In the genomic region with DNA sequence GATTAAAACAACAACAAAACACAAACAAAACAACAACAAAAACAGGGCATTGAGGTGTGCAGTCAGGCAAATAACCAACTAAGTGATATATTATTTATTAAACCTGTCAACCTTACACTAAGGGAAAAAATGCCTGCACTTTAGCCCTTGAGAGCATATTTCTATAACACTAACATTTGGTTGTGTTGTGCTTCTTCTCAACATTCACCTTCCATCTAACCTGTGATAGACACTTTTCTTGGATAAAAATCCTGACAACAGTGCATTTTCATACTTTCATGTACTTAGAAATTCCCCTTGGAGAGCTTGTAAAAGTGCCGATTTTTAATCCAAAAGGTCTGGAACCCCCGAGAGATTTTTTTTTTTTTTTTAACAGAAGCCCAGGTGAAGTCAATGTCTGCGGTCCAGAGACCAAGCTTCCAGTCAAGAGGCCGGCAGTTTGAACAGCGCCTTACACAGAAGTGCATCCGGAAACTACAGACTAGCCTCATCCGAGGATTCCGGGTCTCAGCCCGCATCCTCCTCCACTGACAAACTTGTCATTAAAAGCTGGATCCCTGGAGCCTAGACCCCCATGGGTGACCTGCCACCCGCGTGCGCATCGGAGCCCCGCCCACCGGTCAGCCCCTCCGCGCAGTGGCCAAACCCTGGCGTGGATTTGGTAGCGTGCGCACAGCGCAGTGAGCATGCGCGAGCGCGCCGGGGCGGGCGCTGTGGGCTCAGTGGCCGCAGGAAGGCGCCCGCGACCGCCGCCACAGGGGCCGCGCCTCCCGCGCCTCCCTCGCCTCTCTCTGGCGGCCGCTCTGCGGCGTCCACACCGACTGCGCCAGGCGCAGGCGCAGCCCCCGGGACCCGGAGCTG, we compare ENCODE assay signal across 8 mouse cellular contexts. TPM values are rescaled to one million over a fixed set of nuclear protein-coding genes. Genes with fewer than 3 reads are reported as not detected.
DNase-seq lines count a peak whose midpoint lies in the region; ATAC-seq and TF ChIP-seq lines count a peak whose summit lies in the region.

A gene (plus strand): TSS at position 643 of the 861 bp plus-strand sequence.

- peak within 1 kb of the TSS; percentile 59 for H3K4me3 ChIP-seq in bone marrow macrophage, adult 2 months (ENCODE audit: insufficient read depth, low read length)
- H3K4me3 ChIP-seq in embryonic facial prominence, embryonic 15.5 days (replicated peaks), result peak within 1 kb of the TSS; percentile 87
- H3K4me3 ChIP-seq in limb, embryonic 13.5 days, result peak within 1 kb of the TSS; percentile 94
- H3K4me3 ChIP-seq in midbrain, embryonic 15.5 days, result peak within 1 kb of the TSS; percentile 72
- peak within 1 kb of the TSS; percentile 62 for H3K4me3 ChIP-seq in spleen, adult 2 months (ENCODE audit: extremely low read depth, insufficient read depth, insufficient read length)

- peaks cover 4% of the 10 kb centered on the region; the same call in 1 of the 2 replicates for H3K4me1 ChIP-seq in bone marrow macrophage, adult 2 months (ENCODE audit: control insufficient read depth, insufficient read depth, low read length)
- peaks cover 34% of the 10 kb centered on the region for H3K4me1 ChIP-seq in embryonic facial prominence, embryonic 15.5 days
- H3K4me1 ChIP-seq in limb, embryonic 13.5 days, result peaks cover 50% of the 10 kb centered on the region
- peaks cover 42% of the 10 kb centered on the region for H3K4me1 ChIP-seq in midbrain, embryonic 15.5 days
- H3K4me1 ChIP-seq in spleen, adult 2 months (ENCODE audit: control insufficient read depth, insufficient read depth, insufficient read length), result peaks cover 3% of the 10 kb centered on the region

- H3K27ac ChIP-seq in bone marrow macrophage, adult 2 months (ENCODE audit: insufficient read depth, low read depth, low read length), result no peak within 1 kb of the TSS
- peak within 1 kb of the TSS; percentile 65 for H3K27ac ChIP-seq in embryonic facial prominence, embryonic 15.5 days (replicated peaks)
- H3K27ac ChIP-seq in limb, embryonic 13.5 days, result peak within 1 kb of the TSS; percentile 65
- peak within 1 kb of the TSS; percentile 77 for H3K27ac ChIP-seq in midbrain, embryonic 15.5 days
- no peak within 1 kb of the TSS for H3K27ac ChIP-seq in spleen, adult 2 months (ENCODE audit: insufficient read depth, low read length)

- WGBS in embryonic facial prominence, embryonic 15.5 days, result under 1% methylated on average over 49 of the region's 49 CpGs
- WGBS in limb, embryonic 13.5 days, result under 1% methylated on average over 49 of the region's 49 CpGs
- under 1% methylated on average over 49 of the region's 49 CpGs for WGBS in midbrain, embryonic 15.5 days
- WGBS in spleen, adult 2 months, result under 1% methylated on average over 48 of the region's 49 CpGs

- no peaks in the 10 kb centered on the region for H3K27me3 ChIP-seq in embryonic facial prominence, embryonic 15.5 days
- no peaks in the 10 kb centered on the region for H3K27me3 ChIP-seq in limb, embryonic 13.5 days
- H3K27me3 ChIP-seq in midbrain, embryonic 15.5 days (replicated peaks), result no peaks in the 10 kb centered on the region
- peaks cover 10% of the 10 kb centered on the region for H3K27me3 ChIP-seq in spleen, adult 2 months (ENCODE audit: control insufficient read depth, insufficient read depth, low read length)

- no peak for TF ChIP-seq CTCF in bone marrow macrophage, adult 2 months (IDR thresholded peaks at IDR 0.05; ENCODE audit: low read depth, low read length)
- no peak for TF ChIP-seq CTCF in spleen, adult 2 months (IDR thresholded peaks at IDR 0.05; ENCODE audit: extremely low read depth, insufficient read depth, insufficient read length, insufficient replicate concordance)

- H3K4me2 ChIP-seq in embryonic facial prominence, embryonic 15.5 days (replicated peaks), result peak within 1 kb of the TSS; percentile 78
- peak within 1 kb of the TSS; percentile 78 for H3K4me2 ChIP-seq in limb, embryonic 13.5 days (replicated peaks)
- H3K4me2 ChIP-seq in midbrain, embryonic 15.5 days, result peak within 1 kb of the TSS; percentile 77

- no peaks in the 10 kb centered on the region for H3K36me3 ChIP-seq in embryonic facial prominence, embryonic 15.5 days
- H3K36me3 ChIP-seq in limb, embryonic 13.5 days, result no peaks in the 10 kb centered on the region
- no peaks in the 10 kb centered on the region for H3K36me3 ChIP-seq in midbrain, embryonic 15.5 days (replicated peaks)
- no peaks in the 10 kb centered on the region for H3K36me3 ChIP-seq in spleen, adult 2 months (ENCODE audit: control insufficient read depth, insufficient read depth, low read length)

- DNase-seq in B cell, adult 2 months, result peak; percentile 85 to 89
- peak; percentile 90 for DNase-seq in heart, adult 8-10 months (ENCODE audit: low spot score)
- peak; percentile 92 for DNase-seq in kidney, adult 8-10 months
- DNase-seq in spleen, adult 2 months (ENCODE audit: low read depth in 1 of 2, low spot score in 2 of 2), result peak; percentile 23 to 83

- peak within 1 kb of the TSS; percentile 77 for H3K9ac ChIP-seq in embryonic facial prominence, embryonic 15.5 days
- peak within 1 kb of the TSS; percentile 93 for H3K9ac ChIP-seq in limb, embryonic 13.5 days
- H3K9ac ChIP-seq in midbrain, embryonic 15.5 days, result peak within 1 kb of the TSS; percentile 64

- ATAC-seq in embryonic facial prominence, embryonic 15.5 days (ENCODE audit: insufficient number of reproducible peaks, low FRiP score, low TSS enrichment, low read depth), result peak; percentile 92
- ATAC-seq in limb, embryonic 13.5 days (ENCODE audit: low FRiP score, low read depth), result peak; percentile 88
- peak; percentile 93 for ATAC-seq in midbrain, embryonic 15.5 days (replicated peaks)

- no peaks in the 10 kb centered on the region for H3K9me3 ChIP-seq in embryonic facial prominence, embryonic 15.5 days (replicated peaks)
- no peaks in the 10 kb centered on the region for H3K9me3 ChIP-seq in limb, embryonic 13.5 days
- H3K9me3 ChIP-seq in midbrain, embryonic 15.5 days, result no peaks in the 10 kb centered on the region

- 0 out of 2 replicates have a peak, but pooled peaks have one; percentile 39 for TF ChIP-seq POLR2A in bone marrow macrophage, adult 2 months (IDR thresholded peaks at IDR 0.05; ENCODE audit: borderline replicate concordance, low read depth, low read length)
- TF ChIP-seq POLR2A in spleen, adult 2 months (IDR thresholded peaks at IDR 0.05; ENCODE audit: low read depth, low read length), result no peak

RNA-seq across cellular contexts. Expression of the gene that starts here (rescaled TPM):
- polyA plus RNA-seq in bone marrow macrophage, adult 2 months (2012; ENCODE audit: insufficient read depth, insufficient read length, missing spikeins), result 3.9 and 4.9 TPM in 2 replicates
- polyA plus RNA-seq in embryonic facial prominence, embryonic 15.5 days (2015; fragmentation: Nextera tagmentation; extraction: Ambion mirVana), result 6.7 and 6.9 TPM in 2 replicates
- 1 to 10 TPM; 6.7 to 9.2 (median 8.3) TPM for total RNA-seq in heart, adult 8-10 months (2022)
- 14.6 and 16.7 TPM in 2 replicates for polyA plus RNA-seq in limb, embryonic 13.5 days (2015; fragmentation: Nextera tagmentation; extraction: Ambion mirVana)
- polyA plus RNA-seq in midbrain, embryonic 15.5 days (2015; fragmentation: Nextera tagmentation; extraction: Ambion mirVana), result 9.5 and 10.5 TPM in 2 replicates
- polyA plus RNA-seq in spleen, adult 2 months (2012; rRNA removed), result 1.00 and 1.2 TPM in 2 replicates

Comparison
In these comparisons a context has a peak if more than half of its experiments do, and no peak if none do; other contexts are left out.
1. H3K27ac ChIP-seq: peak in embryonic facial prominence, embryonic 15.5 days (single experiment), limb, embryonic 13.5 days (single experiment) and midbrain, embryonic 15.5 days (single experiment); none in bone marrow macrophage, adult 2 months (single experiment) and spleen, adult 2 months (single experiment).
2. Peak in every context shown above with its lines, with median percentiles within 50 percentile points of each other: DNase-seq, H3K4me3 ChIP-seq, ATAC-seq, H3K4me2 ChIP-seq and H3K9ac ChIP-seq.